Mouse (Mus musculus) thymus, adult 2 months (tissue): ENCODE results near the gene Gse1. TPM values are rescaled to one million over a fixed set of nuclear protein-coding genes. Genes with fewer than 3 reads are reported as not detected.

Source experiments
- DNase-seq: peaks from one replicate; pipeline ENCODE4 v3.0.0; 2021
- H3K27ac ChIP-seq: fragments of 200-500 bp; 2 replicates; pipeline ENCODE4 v1.5.1; 2012; ENCODE audit warnings: low read length, control low read depth; ENCODE audit not compliant: control insufficient read depth, insufficient read depth
- H3K27me3 ChIP-seq: fragments of 200-500 bp; 2 replicates; pipeline ENCODE4 v1.6.1; 2012; ENCODE audit warnings: mild to moderate bottlenecking, low read length, moderate library complexity, mixed read lengths; ENCODE audit not compliant: control insufficient read depth, insufficient read depth
- H3K36me3 ChIP-seq: fragments of 200-500 bp; 2 replicates; pipeline ENCODE4 v1.6.1; 2012; ENCODE audit warnings: mild to moderate bottlenecking, low read length, moderate library complexity; ENCODE audit not compliant: control insufficient read depth, insufficient read depth
- H3K4me1 ChIP-seq: fragments of 200-500 bp; replicated peaks from 2 replicates; pipeline ENCODE4 v1.6.1; 2012; ENCODE audit warnings: low read length; ENCODE audit not compliant: control insufficient read depth, insufficient read depth
- H3K4me3 ChIP-seq: fragments of 200-500 bp; 2 replicates; pipeline ENCODE4 v1.5.1; 2012; ENCODE audit warnings: mild to moderate bottlenecking, low read length, control low read depth, moderate library complexity; ENCODE audit not compliant: control insufficient read depth, insufficient read depth
- CTCF ChIP-seq: fragments of 200-500 bp; IDR thresholded peaks from 2 replicates; pipeline ENCODE4 v1.5.1; 2012; ENCODE audit warnings: mild to moderate bottlenecking, control low read depth, low read length, moderate library complexity, borderline replicate concordance; ENCODE audit not compliant: control insufficient read depth, poor library complexity, insufficient read depth; ENCODE audit errors: extremely low read depth
- POLR2A ChIP-seq: fragments of 200-500 bp; IDR thresholded peaks from 2 replicates; pipeline ENCODE4 v1.6.1; 2012; ENCODE audit warnings: mild to moderate bottlenecking, low read length, control low read depth, moderate library complexity; ENCODE audit not compliant: control insufficient read depth, poor library complexity, insufficient read depth; ENCODE audit errors: extremely low read depth
- WGBS: fragments of 180-500 bp; shearing (Covaris S2); methylation state at CpG from one replicate; pipeline ENCODE4 v1.1.7; 2018; 5-methylcytosine and 5-hydroxymethylcytosine counted together
- polyA plus RNA-seq: library from polyadenylated mRNA; depleted of rRNA; stranded (reverse); fragments of >200 nt; gene quantifications from 2 replicates; pipeline ENCODE4 v1.2.3, GENCODE M21; 2012

Gene Gse1
- polyA plus RNA-seq, 1 experiment: 202 TPM

- peaks cover 45% of the 10 kb centered on the region for H3K4me1 ChIP-seq
- TF ChIP-seq CTCF (no peak), POLR2A (no peak)
- no peak overlapping the region for H3K4me3 ChIP-seq
- H3K27ac ChIP-seq: no peak overlapping the region
- WGBS: 83% methylated on average over 12 of the region's 12 CpGs
- DNase-seq: no peak
- no peaks in the 10 kb centered on the region for H3K36me3 ChIP-seq
- H3K27me3 ChIP-seq: no peaks in the 10 kb centered on the region
Observed at GRCm38 (mm10) chr8:120516182-120516755, 288.0 kb downstream of the Gse1 start.

DNA sequence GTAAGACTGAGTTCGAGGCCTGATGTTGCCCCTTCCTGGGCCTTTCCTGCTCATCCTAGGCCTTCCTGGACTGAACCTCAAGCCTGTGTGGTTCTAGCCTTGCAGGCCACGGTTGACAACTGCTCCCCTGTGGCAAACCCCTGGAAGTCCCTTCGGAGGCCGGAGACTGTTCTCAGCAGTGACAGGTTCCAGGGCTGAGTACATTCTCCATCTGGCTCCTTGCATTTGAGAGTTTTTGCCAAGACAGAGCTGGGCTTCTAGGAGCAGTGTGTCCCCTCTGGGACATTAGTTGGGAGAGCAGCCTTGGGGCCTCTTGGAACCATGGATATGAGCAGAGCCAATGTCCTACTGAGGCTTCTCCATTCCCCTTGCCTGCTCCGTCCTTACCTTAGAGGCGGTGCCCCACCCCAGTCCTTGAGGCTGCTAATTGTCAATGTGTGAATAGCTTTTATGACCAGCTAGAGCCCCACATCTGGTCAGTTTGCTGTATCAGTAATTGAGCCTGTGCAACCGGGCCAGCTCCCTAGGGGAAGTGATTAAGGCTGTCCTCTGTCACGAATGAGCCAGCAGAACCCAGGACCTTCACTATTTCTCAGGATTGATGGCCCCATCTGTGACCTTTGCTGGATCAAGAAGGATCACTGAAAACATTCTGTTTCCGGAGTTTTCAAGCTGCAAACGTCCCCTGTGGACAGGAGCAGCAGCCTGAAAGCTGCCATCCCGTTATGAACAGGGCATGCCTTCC is 289.6 kb downstream of the Gse1 start:
- Histone ChIP-seq H3K27me3 (no peaks in the 10 kb centered on the region), H3K4me3 (no peak overlapping the region), H3K4me1 (peaks cover 30% of the 10 kb centered on the region), H3K27ac (no peak overlapping the region), H3K36me3 (no peaks in the 10 kb centered on the region)
- TF ChIP-seq POLR2A (no peak), CTCF (no peak)
- DNase-seq: no peak
- 94% methylated on average over 11 of the region's 11 CpGs for WGBS

GRCm38 (mm10) chr8:120518736-120519534 is 290.7 kb downstream of the Gse1 start:
- Histone ChIP-seq H3K4me1 (peaks cover 19% of the 10 kb centered on the region), H3K27ac (no peak overlapping the region), H3K27me3 (no peaks in the 10 kb centered on the region), H3K4me3 (no peak overlapping the region), H3K36me3 (no peaks in the 10 kb centered on the region)
- WGBS: 97% methylated on average over 14 of the region's 14 CpGs
- TF ChIP-seq POLR2A (no peak), CTCF (no peak)
- no peak for DNase-seq

- no peak for DNase-seq
- Histone ChIP-seq H3K4me1 (peaks cover 8% of the 10 kb centered on the region), H3K36me3 (no peaks in the 10 kb centered on the region), H3K27ac (no peak overlapping the region), H3K27me3 (no peaks in the 10 kb centered on the region), H3K4me3 (no peak overlapping the region)
- TF ChIP-seq CTCF: no peak
- no peak for TF ChIP-seq POLR2A
- 94% methylated on average over 15 of the region's 15 CpGs for WGBS
Observed at GRCm38 (mm10) chr8:120520287-120520686, 292.0 kb downstream of the Gse1 start.

DNA sequence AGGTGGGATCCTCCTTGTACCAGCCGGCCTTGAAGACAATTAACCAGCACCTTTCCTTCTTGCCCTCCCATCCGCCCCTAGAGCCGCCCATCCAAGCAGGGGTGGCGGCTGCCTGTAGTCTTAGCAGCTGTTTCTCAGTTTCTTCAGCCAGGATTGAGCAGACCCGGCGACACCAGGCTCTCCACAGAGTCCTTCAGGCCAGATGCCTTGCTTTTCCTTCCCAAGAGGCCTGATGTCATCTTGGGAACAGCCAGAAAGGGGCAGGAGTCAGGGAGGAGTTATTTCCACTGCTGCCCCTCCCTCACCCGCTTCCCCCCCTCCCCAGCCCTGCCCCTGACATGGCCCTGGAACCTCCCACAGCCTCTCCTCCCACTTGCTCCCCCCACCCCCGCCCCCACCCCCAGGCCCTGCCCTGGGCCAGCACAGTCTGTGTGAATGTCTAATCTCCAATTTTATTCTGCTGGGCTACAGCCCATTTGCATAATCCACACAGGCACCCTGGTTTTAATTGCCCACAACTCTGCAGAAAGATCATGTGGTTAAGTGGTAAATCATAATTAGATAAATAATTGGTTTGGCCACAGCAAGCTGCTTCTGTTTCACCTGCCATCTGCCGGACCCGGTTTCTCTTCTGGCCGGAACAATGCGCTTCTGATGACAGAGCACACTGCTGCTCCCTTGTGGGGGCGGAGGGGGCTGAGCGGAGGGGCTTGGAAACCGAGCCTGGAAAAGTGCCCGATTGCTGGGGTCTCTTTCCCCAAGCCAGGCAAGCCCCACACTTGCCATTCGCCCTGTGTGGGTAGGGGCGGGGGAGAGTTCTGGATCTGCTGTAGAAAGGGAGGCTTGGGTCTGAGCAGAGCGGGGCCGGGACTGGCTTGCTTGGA is 292.7 kb downstream of the Gse1 start:
- 91% methylated on average over 20 of the region's 20 CpGs for WGBS
- Histone ChIP-seq H3K27ac (no peak overlapping the region), H3K27me3 (no peaks in the 10 kb centered on the region), H3K4me1 (peaks cover 7% of the 10 kb centered on the region), H3K36me3 (no peaks in the 10 kb centered on the region), H3K4me3 (no peak overlapping the region)
- no peak for TF ChIP-seq CTCF
- no peak for DNase-seq

DNA sequence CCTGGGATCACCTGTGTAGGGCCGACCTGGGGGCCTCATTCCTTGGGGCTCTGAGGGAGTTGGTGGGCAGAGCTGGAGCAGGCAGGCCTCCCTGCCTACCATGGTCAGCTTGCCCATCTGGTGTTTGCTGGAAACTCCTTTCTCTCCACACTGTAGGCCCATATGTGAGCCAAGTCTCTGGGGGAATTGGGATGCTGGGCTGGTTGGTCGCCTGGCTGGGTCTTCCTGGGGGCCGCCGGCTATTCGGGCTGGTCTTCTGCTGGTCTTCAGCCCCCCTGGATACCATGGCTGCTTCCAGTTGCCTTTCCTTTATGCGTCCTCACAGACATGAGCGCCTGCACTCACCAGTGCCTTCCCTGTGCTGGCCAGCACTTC is 293.3 kb downstream of the Gse1 start:
- Histone ChIP-seq H3K4me1 (peaks cover 13% of the 10 kb centered on the region), H3K27me3 (no peaks in the 10 kb centered on the region), H3K27ac (no peak overlapping the region), H3K36me3 (no peaks in the 10 kb centered on the region), H3K4me3 (no peak overlapping the region)
- no peak for DNase-seq
- no peak for TF ChIP-seq POLR2A
- no peak for TF ChIP-seq CTCF
- WGBS: 97% methylated on average over 7 of the region's 7 CpGs
